Mouse (Mus musculus) midbrain, embryonic 12.5 days (tissue): ENCODE measurements around the gene Slc35g3. TPM values are rescaled to one million over a fixed set of nuclear protein-coding genes. Genes with fewer than 3 reads are reported as not detected.
A peak's percentile ranks its signal among the peaks of the same experiment; 100 is the strongest.

Experiments used
- ATAC-seq: fragments of 200-750 bp; cut with Nextera tagmentation; 2 replicates; pipeline ENCODE4 v1.8.0; 2017; ENCODE audit warnings: low read depth, moderate TSS enrichment, moderate library complexity; ENCODE audit not compliant: low FRiP score
- H3K27ac ChIP-seq: fragments of 300-500 bp; sonication (generic); replicated peaks from 2 replicates; pipeline ENCODE4 v1.5.1; 2016; ENCODE audit warnings: mild to moderate bottlenecking
- H3K27me3 ChIP-seq: fragments of 300-500 bp; sonication (generic); 2 replicates; pipeline ENCODE4 v1.6.1; 2016; ENCODE audit warnings: mild to moderate bottlenecking
- H3K36me3 ChIP-seq: fragments of 300-500 bp; sonication (generic); 2 replicates; pipeline ENCODE4 v1.6.1; 2016
- H3K4me1 ChIP-seq: fragments of 300-500 bp; sonication (generic); 2 replicates; pipeline ENCODE4 v1.6.1; 2016
- H3K4me2 ChIP-seq: fragments of 300-500 bp; sonication (generic); replicated peaks from 2 replicates; pipeline ENCODE4 v1.6.1; 2016; ENCODE audit warnings: mild to moderate bottlenecking, moderate library complexity
- H3K4me3 ChIP-seq: fragments of 300-500 bp; sonication (generic); 2 replicates; pipeline ENCODE4 v1.5.1; 2016; ENCODE audit warnings: mild to moderate bottlenecking
- H3K9ac ChIP-seq: fragments of 300-500 bp; sonication (generic); replicated peaks from 2 replicates; pipeline ENCODE4 v1.6.1; 2016; ENCODE audit warnings: mild to moderate bottlenecking, moderate library complexity
- H3K9me3 ChIP-seq: fragments of 300-500 bp; sonication (generic); 2 replicates; pipeline ENCODE4 v1.6.1; 2016; ENCODE audit warnings: mild to moderate bottlenecking
- WGBS: fragments of 180-500 bp; shearing (Covaris S2); methylation state at CpG from one replicate; pipeline ENCODE4 v1.1.7; 2016; 5-methylcytosine and 5-hydroxymethylcytosine counted together
- polyA plus RNA-seq: library from polyadenylated mRNA; unstranded; fragments of >200 nt; fragmentation: Nextera tagmentation; extraction: Ambion mirVana; gene quantifications from 2 replicates; pipeline ENCODE4 v1.2.1, GENCODE M21; 2016

The Slc35g3 gene
- polyA plus RNA-seq, 1 experiment from 2014 or later = 0.18 TPM

DNA sequence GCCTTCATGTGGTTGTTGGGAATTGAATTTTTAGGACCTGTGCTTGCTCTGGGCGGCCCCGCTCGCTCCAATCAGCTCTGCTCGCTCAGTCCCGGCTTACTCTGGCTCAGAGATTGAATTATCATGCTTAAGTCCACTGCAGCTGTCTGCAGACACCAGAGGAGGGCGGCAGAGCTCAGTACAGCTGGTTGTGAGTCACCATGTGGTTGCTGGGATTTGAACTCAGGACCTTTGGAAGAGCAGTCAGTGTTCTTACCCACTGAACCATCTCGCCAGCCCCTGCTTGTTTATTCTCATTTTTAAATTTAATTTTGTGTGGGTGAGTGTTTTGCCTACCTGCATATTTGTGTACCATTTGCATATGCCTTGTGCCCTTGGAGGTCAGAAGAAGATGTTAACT, 1.8 kb upstream of the Slc35g3 start:
- no peak for ATAC-seq
- H3K27ac ChIP-seq = no peak overlapping the region
- H3K9ac ChIP-seq = no peak overlapping the region
- peaks cover 8% of the 10 kb centered on the region for H3K27me3 ChIP-seq
- H3K9me3 ChIP-seq = no peaks in the 10 kb centered on the region
- no peaks in the 10 kb centered on the region for H3K36me3 ChIP-seq
- 68% methylated on average over 7 of the region's 7 CpGs for WGBS
- H3K4me3 ChIP-seq = no peak overlapping the region
- H3K4me2 ChIP-seq = no peak overlapping the region
- H3K4me1 ChIP-seq = peaks cover 33% of the 10 kb centered on the region

DNA sequence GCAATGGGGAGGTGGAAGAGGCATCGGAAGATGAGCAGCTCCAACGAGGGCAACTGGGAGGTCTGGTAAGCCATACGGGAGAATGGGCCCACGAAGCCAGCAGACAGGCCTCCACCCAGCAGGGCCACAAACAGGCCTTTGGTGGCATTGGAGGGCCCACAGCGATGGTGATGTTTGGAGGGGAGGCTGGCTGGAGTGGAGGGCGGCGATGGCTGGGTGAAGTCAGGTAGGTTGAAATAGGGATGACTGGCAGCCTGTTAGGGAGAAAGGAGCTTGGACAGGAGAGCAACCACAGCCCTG, 917 bp downstream of the Slc35g3 start:
- Histone ChIP-seq H3K9me3 (no peaks in the 10 kb centered on the region), H3K27ac (peak overlapping the region; percentile 98)
- 93% methylated on average over 7 of the region's 7 CpGs for WGBS

DNA sequence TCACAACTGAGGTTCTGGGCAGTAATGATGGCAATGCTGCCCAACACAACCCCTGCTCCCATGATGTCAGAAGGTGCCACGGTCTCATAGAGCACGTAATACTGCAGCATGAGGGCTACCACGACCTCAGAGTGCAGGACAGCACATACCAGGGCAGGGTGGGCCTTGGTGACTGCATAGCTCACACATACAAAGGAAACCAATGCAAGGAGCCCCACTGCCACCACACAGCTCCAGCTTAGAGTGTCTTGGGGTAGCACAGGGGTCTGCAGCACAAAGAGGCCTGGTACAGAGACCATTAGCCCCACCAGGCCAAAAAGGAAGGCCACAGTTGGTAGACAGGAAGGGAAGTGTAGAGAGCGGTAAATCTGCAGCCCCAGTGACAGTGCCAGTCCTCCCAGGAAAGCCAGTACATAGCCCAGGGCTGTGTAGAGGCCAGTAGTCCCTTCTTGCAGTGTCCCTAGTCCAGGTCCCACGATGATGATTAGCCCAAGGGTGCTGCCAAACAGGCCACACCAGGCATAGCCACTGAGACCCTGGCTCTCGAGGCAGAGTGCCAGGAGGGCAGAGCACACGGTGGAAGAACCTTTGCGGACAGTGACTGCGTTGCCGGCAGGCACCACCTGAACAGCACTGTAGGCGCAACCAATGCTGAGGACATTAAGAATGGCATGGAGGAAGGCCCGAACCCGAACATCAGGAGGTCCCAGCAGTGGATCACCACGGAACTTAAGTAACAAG, 1.4 kb downstream of the Slc35g3 start:
- H3K27ac ChIP-seq = peak overlapping the region; percentile 98
- peak overlapping the region; percentile 89 for H3K4me2 ChIP-seq
- no peaks in the 10 kb centered on the region for H3K27me3 ChIP-seq
- ATAC-seq = no peak
- peaks cover 35% of the 10 kb centered on the region for H3K4me1 ChIP-seq
- no peaks in the 10 kb centered on the region for H3K9me3 ChIP-seq
- peak overlapping the region; percentile 54; the same call in 1 of the 2 replicates for H3K4me3 ChIP-seq
- H3K9ac ChIP-seq = peak overlapping the region; percentile 61
- H3K36me3 ChIP-seq = no peaks in the 10 kb centered on the region
- 77% methylated on average over 14 of the region's 14 CpGs for WGBS

More for the DNA sequence above, 917 bp downstream of the Slc35g3 start:
- no peak overlapping the region for H3K4me3 ChIP-seq
- H3K27me3 ChIP-seq = no peaks in the 10 kb centered on the region
- H3K36me3 ChIP-seq = no peaks in the 10 kb centered on the region
- peaks cover 32% of the 10 kb centered on the region for H3K4me1 ChIP-seq
- H3K4me2 ChIP-seq = no peak overlapping the region
- no peak for ATAC-seq
- H3K9ac ChIP-seq = no peak overlapping the region

DNA sequence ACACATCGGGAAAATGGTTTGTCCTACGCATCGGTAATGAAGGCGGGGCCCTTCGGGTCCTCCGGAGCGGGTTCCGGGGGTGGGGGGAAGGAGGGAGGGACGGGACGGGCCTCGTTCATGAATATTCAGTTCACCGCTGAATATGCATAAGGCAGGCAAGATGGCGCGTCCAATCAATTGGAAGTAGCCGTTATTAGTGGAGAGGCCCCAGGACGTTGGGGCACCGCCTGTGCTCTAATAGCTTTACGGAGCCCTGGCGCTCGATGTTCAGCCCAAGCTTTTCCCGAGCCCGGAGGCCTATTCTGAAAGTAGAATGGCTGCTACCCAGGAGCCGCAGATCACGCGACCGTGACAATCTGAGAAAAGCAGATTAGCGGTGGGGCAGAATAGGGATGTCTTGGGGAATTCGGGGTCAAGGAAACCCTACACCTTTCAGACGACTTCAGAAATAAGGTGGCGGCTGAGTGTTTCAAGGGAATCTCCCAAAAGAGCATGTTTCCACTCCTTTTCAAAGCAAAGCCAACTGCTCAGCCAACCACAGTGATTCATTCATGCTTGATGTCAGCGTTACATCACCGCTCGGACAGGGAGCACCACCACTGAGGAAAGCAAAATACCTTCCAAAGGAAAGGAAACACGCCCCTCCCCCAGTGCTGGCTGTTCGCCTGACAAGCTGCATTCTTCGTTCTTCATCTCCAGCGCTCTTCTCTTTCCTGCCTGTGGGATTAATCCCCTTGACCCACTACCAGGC, 2.6 kb downstream of the Slc35g3 start:
- Histone ChIP-seq H3K9ac (peak overlapping the region; percentile 61), H3K9me3 (no peaks in the 10 kb centered on the region), H3K4me2 (peak overlapping the region; percentile 89), H3K4me3 (peak overlapping the region; percentile 54), H3K36me3 (no peaks in the 10 kb centered on the region), H3K4me1 (peaks cover 41% of the 10 kb centered on the region), H3K27me3 (no peaks in the 10 kb centered on the region), H3K27ac (peak overlapping the region; percentile 98)
- WGBS = under 1% methylated on average over 37 of the region's 37 CpGs
- peak; percentile 85 for ATAC-seq

- H3K9me3 ChIP-seq = no peaks in the 10 kb centered on the region
- peaks cover 45% of the 10 kb centered on the region for H3K4me1 ChIP-seq
- no peaks in the 10 kb centered on the region for H3K36me3 ChIP-seq
- 0% methylated on average over 34 of the region's 36 CpGs for WGBS
- peak within 1 kb of the TSS; percentile 98 for H3K27ac ChIP-seq
- ATAC-seq = peak; percentile 95
- peak within 1 kb of the TSS; percentile 76 for H3K9ac ChIP-seq
- no peaks in the 10 kb centered on the region for H3K27me3 ChIP-seq
- peak within 1 kb of the TSS; percentile 89 for H3K4me2 ChIP-seq
- H3K4me3 ChIP-seq = peak within 1 kb of the TSS; percentile 54
These were observed 3.2 kb downstream of the Slc35g3 start, which contains the start of gene Polr2a for GRCm38 (mm10) chr11:69758478-69758970. TSS of gene Polr2a (minus strand) at chr11:69758637.

DNA sequence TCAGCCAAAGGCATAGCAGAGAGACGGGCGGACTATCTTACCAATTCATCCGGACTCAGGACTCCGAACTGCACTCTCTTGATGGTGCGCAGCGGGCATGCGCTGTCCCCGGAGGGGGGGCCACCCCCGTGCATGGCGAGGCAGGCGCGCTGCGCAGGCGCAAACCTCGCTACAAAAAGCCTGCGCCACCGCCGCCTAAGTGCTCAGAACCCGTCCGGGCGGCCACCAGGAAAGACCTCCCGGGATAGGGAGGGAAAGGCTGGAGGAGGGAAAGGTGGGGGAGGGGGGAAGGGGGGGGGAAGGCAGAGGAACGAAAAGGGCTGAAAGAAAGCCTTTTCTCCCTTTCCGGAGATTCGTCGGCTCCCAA, 3.7 kb downstream of the Slc35g3 start:
- peaks cover 46% of the 10 kb centered on the region for H3K4me1 ChIP-seq
- peak overlapping the region; percentile 89 for H3K4me2 ChIP-seq

GRCm38 (mm10) chr11:69757303-69758089, 4.3 kb downstream of the Slc35g3 start:
- Histone ChIP-seq H3K27ac (peak overlapping the region; percentile 98), H3K36me3 (no peaks in the 10 kb centered on the region), H3K9ac (peak overlapping the region; percentile 76), H3K27me3 (no peaks in the 10 kb centered on the region), H3K9me3 (no peaks in the 10 kb centered on the region), H3K4me1 (peaks cover 52% of the 10 kb centered on the region), H3K4me2 (peak overlapping the region; percentile 89), H3K4me3 (peak overlapping the region; percentile 54)
- no peak for ATAC-seq
- WGBS = 46% methylated on average over 9 of the region's 9 CpGs

More for the DNA sequence above, 3.7 kb downstream of the Slc35g3 start:
- peak; percentile 84 for ATAC-seq
- Histone ChIP-seq H3K27ac (peak overlapping the region; percentile 98), H3K9me3 (no peaks in the 10 kb centered on the region), H3K36me3 (no peaks in the 10 kb centered on the region), H3K9ac (peak overlapping the region; percentile 76), H3K27me3 (no peaks in the 10 kb centered on the region), H3K4me3 (peak overlapping the region; percentile 54)
- under 1% methylated on average over 26 of the region's 26 CpGs for WGBS

- no peak overlapping the region for H3K9ac ChIP-seq
- peaks cover 46% of the 10 kb centered on the region for H3K4me1 ChIP-seq
- no peak for ATAC-seq
- H3K27me3 ChIP-seq = no peaks in the 10 kb centered on the region
- 61% methylated on average over 3 of the region's 3 CpGs for WGBS
- no peaks in the 10 kb centered on the region for H3K36me3 ChIP-seq
- no peak overlapping the region for H3K27ac ChIP-seq
- peak overlapping the region; percentile 89 for H3K4me2 ChIP-seq
- 0 out of 2 replicates have a peak overlapping the region, but pooled peaks have one; percentile 9 for H3K4me3 ChIP-seq
- H3K9me3 ChIP-seq = no peaks in the 10 kb centered on the region
These were observed 7.1 kb downstream of the Slc35g3 start for GRCm38 (mm10) chr11:69754701-69755100.

DNA sequence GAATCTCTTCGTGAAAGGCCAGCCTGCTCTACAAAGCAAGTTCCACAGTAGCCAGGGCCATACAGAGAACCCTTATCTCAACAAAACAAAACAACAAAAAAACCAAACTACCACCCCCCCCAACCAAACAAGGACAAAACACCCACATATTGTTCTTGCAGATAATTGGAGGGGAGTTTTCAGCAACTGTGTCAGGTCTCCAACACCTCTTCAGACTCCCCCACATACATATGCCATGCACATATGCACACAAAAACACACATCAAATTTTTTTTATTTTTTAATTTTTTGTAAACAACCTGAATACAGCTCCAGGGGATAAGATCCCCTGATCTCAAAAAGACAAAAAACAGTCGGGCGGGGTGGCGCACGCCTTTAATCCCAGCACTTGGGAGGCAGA, 7.5 kb downstream of the Slc35g3 start:
- Histone ChIP-seq H3K9me3 (no peaks in the 10 kb centered on the region), H3K36me3 (no peaks in the 10 kb centered on the region), H3K4me2 (peak overlapping the region; percentile 15; the same call in 1 of the 2 replicates), H3K27me3 (no peaks in the 10 kb centered on the region), H3K27ac (no peak overlapping the region), H3K4me1 (peaks cover 44% of the 10 kb centered on the region), H3K9ac (no peak overlapping the region), H3K4me3 (no peak overlapping the region)
- WGBS = 90% methylated on average over 5 of the region's 5 CpGs
- ATAC-seq = no peak

GRCm38 (mm10) chr11:69752686-69753085, 9.1 kb downstream of the Slc35g3 start:
- H3K4me2 ChIP-seq = no peak overlapping the region

GRCm38 (mm10) chr11:69751635-69752034, 10.1 kb downstream of the Slc35g3 start:
- no peak for ATAC-seq
- no peak overlapping the region for H3K27ac ChIP-seq
- H3K4me2 ChIP-seq = no peak overlapping the region
- 89% methylated on average over 3 of the region's 3 CpGs for WGBS
- H3K36me3 ChIP-seq = peaks cover 13% of the 10 kb centered on the region
- no peaks in the 10 kb centered on the region for H3K27me3 ChIP-seq
- no peaks in the 10 kb centered on the region for H3K9me3 ChIP-seq
- peaks cover 35% of the 10 kb centered on the region for H3K4me1 ChIP-seq
- no peak overlapping the region for H3K4me3 ChIP-seq
- no peak overlapping the region for H3K9ac ChIP-seq

More at GRCm38 (mm10) chr11:69752686-69753085, 9.1 kb downstream of the Slc35g3 start:
- H3K27me3 ChIP-seq = no peaks in the 10 kb centered on the region
- H3K27ac ChIP-seq = no peak overlapping the region
- ATAC-seq = no peak
- peak overlapping the region; percentile 29; the same call in 1 of the 2 replicates for H3K9ac ChIP-seq
- no peaks in the 10 kb centered on the region for H3K9me3 ChIP-seq
- peaks cover 44% of the 10 kb centered on the region for H3K4me1 ChIP-seq
- H3K36me3 ChIP-seq = peaks cover 4% of the 10 kb centered on the region
- H3K4me3 ChIP-seq = no peak overlapping the region
